Mouse (Mus musculus) heart, adult 8-10 months (tissue): Measurements from ENCODE around the gene Acly. TPM values are rescaled to one million over a fixed set of nuclear protein-coding genes. Genes with fewer than 3 reads are reported as not detected.

Source experiments
- DNase-seq: peaks from one replicate; pipeline ENCODE4 v3.0.0; 2022; ENCODE audit warnings: low spot score
- total RNA-seq, 4 experiments: library from RNA; stranded (reverse); gene quantifications; 2 replicates each; pipeline ENCODE4 v1.2.4; 2022

The Acly gene
- total RNA-seq, 4 experiments from 2014 or later: 20.0 to 39.1 (median 27.5) TPM

DNA sequence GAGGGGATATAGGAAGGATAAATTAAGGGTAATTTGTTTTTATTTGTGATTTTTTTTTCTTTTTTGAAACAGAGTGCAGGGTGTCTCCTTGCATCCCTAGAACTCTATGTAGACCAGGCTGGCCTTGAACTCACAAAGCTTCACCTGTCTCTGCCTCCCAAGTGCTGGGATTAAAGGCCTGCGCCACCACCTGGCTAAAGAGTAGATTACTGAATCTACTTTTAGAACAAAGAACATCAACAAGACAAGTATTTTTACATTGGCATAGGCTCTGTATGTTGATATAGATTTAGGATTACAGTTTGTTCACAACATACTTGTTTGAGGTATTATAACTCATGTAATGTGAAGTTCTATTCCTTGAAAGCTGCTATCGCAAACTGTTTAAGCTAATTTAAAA lies 17.2 kb downstream of the Acly start:
- no peak for DNase-seq

DNA sequence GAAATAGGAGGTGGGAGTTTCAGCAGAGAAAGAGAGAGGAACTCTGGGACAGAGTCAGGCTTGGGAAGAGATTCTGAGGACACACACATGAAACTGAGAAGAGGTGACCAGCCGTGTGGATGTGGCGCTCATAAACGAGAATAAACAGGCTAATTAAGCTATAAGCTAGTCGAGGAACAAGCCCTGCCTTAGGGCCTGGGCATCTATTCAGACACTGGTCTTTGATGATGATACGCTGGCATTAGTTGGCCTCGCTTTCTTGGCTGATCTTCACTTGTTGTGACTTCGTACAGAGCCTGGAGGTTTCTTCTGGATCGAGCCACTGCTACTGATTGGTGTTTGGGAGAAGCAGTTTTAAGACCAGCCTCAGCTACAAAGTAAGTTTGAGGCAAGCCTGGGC lies 21.8 kb downstream of the Acly start:
- no peak for DNase-seq

DNA sequence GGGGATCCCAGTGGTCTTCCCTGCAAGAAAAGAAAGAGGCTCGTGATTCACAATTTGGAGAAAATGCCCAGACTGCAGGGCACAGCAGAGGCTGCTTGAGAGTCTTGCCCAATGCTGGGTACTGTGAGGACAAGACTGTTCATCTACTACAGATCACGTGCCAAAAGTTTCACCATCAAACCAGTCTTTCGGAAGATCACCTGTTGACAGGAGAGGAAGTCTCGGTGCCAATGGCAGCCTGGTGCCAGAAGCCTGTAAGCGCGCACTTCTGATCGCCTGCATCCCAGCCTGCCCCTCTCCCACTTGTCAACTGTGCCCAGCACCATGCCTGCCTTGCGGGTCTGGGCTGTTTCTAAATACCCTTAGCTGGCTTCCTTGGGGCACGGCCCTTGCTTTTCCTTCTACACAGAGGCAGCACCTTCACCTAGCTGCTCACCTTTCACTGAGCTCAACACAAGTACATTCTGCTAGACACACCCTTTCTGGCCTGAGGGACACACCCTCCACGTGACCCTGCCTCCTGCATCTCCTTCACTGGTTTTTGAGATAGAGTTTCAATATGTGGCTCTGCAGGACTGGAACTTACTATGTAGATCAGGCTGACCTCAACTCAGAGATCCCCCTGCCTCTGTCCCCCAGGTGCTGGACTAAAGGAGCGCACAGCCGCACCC lies 22.7 kb downstream of the Acly start:
- DNase-seq: no peak

DNA sequence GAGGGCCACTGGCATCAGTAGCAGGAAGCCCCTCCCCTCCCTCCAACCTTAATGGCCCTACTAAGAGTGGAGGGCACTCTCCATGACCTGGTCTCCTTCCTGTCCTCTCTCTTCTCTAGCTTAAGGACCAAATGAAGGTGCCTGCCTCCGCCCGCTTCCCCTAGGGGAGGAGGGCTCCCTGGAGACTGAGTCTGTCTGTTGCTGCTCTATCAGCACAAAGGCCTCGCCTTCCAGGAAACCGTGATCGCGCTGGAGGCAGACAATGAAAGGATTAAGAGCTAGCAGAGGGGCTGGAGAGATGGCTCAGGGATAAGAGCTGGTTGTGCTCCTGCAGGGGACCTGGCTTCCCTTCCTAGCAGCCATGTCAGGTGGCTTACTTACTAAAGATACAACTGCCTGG lies 26.5 kb downstream of the Acly start:
- DNase-seq: no peak

DNA sequence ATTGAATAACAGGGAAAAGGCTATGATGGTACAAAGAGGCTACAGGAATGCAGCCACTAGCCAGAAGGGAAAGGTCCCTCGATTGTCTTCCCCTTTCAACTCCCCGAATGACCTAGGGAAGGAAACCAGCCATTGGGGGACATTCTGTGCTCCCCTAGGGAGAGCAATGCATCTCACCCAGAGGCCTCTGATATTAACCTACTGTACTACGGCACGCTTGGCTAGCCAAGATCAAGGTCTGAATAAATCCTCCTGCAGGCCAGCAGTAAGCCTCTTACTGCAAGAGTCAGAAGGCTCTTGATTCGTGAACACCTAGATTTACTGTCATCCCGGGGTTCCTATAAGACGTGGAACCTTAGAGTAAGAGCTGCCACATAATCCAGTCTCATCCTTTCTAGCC lies 27.1 kb downstream of the Acly start:
- DNase-seq: no peak

DNA sequence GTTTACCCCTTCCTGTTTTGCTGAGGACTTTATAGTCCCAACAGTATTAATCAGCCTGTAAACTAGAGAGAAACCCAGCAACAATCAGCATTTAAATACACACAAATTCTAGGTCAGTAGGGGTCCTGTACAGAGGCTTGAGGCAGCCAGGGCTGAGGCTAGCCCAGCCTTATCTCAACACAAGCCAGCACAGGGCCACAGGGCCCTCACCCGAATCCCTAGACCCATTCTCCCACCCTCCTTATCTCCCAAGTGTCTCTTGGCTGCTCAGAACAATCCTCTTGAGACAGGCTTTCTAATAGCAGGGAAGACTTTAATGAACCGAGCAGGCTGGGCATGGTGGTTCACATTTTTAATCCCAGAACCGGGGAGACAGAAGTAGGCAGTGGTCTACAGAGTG lies 27.6 kb downstream of the Acly start:
- DNase-seq: no peak

DNA sequence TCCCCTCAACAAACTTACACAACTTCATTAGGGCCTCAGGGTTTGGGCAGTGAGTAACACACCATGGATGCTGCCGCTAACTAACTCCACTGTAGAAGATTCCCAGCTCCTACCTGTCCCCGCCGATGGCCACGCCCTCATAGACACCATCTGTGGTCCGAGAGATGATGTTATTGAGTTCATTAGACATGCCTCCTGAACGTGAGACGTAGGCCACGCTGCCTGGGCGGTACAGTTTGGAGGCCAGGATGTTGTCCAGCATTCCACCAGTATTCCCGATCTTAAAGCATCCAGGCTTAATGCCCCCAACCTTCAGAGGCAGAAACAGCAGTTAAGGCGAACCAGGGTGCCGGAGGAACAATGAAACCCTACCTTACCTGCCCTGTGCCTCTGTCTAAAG lies 34.0 kb downstream of the Acly start:
- DNase-seq: no peak

DNA sequence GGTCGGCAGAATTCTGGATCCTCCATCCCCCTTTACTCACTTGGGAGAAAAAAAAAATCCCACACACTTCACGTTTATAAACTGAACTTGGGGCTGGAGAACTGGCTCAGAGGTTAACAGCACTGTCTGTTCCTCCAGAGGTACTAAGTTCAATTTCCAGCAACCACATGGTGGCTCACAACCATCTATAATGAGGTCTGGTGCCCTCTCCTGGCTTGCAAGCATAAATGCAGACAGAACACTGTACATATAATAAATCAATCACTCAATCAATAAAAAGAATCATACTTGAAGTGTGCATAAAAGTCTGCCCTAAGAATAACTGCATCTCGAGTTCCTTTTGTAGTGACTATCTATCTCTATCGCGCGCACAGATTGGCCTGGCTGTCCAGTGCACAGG lies 36.8 kb downstream of the Acly start:
- no peak for DNase-seq

DNA sequence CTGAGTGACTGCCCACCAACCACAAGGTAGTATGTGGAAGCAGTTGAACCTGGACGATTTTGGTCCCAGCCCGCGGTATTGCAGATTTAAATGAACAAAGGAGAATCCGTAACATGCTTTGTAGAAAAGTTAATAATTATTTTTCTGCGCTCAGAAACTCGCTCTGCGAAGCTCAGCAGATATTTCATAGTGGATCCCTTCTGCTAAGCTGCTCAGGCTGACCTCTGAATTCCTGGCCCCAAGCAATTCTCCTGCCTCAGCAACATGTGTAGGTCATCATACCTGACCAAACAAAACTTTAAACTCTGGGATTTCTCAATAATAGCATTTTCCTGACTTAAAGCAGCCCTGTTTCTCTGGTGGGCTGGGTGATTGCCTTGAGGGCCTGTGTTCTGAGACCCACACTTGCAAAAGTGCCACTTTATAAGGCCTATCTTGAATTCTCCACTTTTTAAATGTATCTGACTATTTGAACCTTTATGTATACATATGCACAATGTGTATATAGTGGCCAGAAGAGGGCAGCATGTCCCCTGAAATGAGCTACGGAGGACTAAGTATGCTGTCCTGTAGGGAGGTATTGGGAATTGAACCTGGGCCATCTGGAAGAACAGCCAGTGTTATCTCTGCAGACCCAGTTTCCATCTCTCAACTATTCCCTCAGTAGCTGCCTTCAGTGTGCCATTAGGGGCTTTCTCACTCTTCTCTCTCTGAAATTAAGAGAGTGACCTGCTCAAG lies 41.8 kb downstream of the Acly start:
- no peak for DNase-seq

DNA sequence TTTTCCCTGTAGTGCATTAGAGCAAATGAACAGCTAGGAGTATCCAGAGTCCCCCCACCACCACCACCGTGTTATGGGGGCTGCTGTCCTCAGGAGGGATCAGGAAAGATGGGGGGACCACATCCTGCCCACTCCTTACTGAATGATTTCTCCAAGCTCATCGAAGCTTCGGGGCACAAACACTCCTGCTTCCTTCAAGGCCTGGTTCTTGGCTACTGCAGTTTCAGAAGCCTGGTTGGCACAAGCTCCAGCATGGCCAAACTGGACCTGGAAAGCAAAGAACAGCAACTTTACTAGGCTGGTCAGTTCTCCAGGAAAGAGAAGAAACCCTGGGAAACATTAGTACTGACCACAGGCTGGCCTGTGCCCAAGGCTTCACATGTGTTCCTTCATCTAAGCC lies 43.3 kb downstream of the Acly start:
- no peak for DNase-seq

DNA sequence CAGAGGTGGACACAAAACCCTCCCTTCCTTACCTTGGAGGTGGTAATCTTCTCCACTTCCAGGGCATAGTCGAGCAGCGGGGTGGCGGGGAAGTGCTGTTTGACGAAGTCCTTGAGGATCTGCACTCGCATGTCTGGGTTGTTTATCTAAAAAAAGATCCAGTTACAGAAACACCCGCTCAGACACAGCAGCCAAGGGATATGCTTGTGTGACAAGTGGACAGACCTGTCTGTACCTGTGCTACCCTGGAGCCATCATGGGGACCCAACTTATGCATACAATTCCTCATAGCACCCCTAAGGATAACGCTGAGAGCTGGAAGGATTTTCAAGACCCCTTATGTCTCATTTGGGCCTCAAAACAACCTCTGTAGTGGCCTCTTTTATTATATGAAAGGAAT lies 48.6 kb downstream of the Acly start:
- DNase-seq: no peak

DNA sequence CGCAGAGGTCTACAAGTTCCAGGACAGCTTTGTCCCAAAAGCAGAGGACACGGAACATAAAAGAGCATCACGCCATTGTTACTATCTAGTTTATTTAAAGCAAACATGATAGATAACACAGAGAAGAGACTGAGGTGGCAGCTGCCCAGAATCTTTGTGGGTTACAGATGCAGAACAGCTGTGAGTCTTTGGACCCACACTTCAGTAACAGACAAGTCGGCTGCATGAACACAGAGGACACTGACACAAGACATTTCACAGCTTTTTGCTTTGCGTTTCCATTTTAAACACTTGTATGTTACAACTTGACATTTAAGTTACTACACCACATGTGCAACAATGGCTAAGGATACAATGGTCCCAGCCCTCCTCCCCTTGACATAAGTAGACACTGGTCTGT lies 51.5 kb downstream of the Acly start:
- DNase-seq: no peak

DNA sequence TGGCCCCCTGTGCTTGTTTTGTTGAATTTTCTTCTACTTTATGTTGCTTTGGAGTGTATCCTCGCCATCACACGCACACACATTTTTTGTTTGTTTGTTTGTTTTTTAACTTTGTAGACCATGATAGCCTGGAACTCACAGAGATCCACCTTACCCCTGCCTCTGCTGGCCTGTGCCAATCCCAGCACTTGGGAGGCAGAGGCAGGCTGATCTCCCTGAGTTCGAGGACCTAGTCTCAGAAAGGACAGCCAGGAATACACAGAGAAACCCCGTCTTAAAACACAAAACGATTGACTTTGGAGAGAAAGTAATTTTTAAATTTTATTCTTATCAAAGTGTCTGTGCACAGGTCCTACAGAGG lies 54.9 kb downstream of the Acly start:
- DNase-seq: no peak

DNA sequence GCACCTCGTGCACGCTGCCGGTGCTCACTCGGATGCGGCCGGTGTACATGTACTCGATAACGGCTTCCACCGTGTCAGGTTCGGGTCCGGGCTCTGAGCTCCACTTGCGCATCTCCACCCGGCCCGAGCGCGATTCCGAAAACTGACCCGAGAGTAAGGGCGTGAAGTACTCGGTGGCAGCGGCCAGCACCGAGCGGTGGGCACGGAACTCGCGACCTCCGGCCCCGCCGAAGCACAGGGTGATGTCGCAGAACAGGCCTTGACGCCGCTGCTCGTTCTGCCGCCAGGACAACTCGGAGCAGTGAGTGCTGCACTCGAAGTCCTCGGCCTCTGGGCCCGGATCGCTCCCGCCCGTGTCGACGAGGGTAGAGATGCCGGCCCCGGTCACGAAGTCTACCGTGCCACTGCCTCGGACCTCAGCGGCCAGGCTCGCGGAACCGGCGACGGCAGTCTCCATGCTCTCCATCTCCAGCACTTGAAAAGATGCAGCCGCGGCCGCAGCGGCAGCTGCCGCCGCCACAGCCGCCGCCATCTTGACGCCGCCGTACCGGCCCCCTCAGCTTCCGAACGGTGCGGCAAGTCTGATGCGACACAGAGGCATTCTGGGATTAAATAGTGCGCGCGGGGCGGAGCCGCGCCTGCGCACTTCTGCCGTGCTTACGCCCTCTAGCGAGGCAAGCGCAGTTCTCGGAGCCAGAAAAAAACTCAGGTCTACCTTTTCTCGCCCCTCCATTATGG lies 55.4 kb downstream of the Acly start, which contains the start of gene Klhl11:
Klhl11 (minus strand) TSS at position 545 of the 738 bp plus-strand sequence.
- peak; percentile 90 for DNase-seq

DNA sequence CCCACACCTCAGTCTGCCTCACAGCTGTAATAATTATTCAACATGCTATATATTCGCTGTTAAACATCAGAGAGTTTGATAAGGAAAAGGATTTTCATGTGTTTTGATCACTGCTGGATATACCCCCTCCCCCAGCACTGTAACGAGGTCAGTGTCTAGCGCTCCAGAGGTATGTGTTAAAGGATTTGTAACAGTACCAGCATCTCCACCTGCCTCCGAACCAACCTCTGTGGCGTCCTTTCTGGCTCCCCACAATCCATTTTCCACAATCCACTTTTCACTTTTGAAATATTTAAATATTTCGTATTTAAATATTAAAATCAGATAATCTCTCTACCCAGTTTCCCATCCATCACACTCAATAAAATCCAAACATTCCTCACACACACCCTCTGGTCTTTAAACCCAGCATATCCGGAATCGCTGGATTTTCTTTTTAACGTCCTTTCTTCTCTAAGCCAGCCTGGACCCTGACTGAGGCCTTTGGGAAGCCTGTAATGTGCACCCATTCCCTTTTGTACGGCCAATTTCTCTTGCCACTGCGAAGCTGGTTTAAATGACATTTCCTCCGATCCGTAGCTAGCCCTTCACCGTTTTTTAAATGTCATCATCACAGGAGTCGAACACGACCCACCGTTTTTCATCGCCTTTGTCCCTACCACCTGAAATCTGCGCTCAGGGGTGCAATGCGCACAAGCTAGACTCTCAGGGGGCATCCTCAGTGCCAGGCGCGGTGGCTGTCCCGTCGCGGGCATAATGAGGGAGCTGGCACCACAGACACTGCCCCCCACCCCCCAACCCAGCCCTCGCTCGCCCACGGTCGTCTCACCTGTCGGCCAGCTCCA lies 56.2 kb downstream of the Acly start:
- no peak for DNase-seq

DNA sequence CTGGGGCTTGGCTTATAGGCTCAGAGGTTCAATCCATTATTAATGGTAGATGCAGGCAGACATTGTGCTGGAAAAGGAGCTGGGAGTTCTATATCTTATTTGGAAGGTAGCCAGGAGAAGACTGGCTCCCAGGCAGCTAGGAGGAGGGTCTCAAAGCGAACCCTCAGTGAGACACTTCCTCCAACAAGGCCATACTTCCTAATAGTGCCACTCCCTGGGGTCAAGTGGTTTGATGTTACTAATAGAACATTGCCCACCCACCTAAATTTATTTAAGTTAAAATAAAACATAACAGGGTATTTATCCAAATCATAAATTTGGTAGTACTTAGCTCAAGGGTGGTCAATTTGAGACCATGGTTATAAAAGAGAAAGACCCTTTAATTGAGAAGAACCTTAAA lies 62.0 kb downstream of the Acly start:
- DNase-seq: no peak

DNA sequence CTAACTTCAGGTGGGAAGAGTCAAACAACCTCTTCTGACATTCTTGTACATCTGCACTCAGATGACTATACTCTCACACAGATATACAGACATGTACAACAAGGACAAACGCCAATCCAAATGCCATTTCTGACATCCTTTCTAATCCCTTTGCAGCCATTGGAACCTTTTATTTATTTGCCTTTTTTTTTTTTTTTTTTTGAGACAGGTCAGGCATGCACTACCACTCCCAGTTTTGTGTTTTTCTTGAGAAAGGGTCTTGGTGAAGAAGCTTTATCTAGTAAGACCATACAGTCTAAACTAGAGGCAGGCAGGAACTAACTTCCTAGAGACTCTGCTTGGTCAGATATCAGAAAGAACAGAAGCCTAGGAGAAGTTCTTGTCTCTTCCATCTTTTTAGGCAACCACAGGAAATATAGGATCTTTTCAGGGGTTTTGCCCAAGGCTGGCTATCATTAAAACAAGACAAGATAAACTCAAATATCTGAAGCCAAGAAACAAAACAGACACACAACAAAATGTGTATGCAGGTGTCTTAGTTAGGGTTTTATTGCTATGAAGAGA lies 62.5 kb downstream of the Acly start:
- no peak for DNase-seq

DNA sequence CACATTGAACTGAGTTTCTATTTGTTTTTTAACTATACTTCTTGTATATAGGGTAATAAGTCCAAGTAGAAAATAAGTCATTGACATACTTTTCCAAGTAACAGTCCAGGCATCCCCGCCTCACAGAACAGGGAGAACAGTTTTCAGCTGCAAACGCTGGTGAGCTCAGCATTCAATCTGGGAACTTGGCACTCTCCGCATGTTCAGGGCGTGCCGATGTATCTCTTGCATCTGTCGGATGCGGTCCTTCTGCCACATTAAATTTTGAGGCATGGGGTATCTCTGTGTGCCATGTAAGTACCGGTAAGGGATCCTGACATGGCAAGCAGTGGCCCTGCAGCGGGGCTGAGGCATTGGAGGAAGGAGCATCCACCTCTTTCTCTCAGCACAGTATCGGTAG lies 65.1 kb downstream of the Acly start:
- DNase-seq: no peak

DNA sequence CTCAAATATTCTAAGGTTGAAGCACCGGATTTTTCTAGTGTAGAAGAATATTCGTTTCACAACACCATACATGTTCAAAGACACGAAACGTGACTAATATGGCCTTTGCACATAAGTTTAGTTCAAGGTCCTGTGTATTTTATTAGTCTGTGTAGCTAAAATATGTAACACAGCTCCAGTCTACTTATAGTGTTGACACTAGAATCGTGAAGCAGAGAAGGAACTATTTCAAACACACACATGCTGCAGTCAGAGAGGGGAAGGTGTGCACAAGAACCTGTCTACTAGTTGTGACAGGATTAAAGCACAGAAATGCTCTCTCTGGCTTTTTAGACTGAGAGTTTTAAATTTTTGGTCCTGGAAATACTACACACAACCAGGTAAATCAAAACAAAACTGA lies 70.1 kb downstream of the Acly start:
- DNase-seq: no peak

DNA sequence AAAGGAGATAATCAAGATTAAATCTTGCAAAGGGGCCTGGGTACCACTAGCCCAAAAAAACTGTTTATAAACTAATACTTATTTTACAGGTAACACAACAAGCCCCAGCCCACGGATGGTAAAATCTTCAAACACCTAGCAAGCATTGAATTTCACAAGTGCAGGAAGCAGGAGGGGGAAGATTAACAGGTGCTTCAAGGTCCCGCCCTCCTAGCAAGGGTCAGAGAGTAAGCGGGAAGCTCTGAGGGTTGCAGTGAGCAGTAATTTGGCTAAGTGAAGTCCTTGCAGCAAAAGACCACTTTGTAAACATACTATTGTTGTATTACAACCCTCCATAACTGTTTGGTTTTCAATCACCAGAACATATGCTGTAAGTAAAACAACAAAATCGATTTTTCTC lies 70.6 kb downstream of the Acly start:
- no peak for DNase-seq

DNA sequence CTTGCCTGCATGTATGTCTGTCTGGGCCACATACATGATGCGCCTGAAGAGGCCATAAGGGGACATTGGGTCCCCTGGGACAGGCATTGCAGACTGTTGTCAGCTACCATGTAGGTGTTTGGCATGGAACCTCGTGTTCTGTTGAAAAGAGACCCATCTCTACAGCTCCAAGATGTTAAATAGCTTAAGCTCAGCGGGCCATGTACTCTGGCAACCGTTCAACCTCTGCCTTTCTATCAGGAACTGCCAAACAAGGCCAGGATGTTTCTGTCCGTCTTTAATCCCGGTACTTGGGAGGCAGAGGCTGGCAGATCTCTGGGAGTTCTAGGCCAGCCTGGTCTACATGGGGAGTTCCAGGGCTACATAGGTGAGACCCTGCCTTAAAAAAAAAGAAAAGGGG lies 85.2 kb downstream of the Acly start:
- no peak for DNase-seq

DNA sequence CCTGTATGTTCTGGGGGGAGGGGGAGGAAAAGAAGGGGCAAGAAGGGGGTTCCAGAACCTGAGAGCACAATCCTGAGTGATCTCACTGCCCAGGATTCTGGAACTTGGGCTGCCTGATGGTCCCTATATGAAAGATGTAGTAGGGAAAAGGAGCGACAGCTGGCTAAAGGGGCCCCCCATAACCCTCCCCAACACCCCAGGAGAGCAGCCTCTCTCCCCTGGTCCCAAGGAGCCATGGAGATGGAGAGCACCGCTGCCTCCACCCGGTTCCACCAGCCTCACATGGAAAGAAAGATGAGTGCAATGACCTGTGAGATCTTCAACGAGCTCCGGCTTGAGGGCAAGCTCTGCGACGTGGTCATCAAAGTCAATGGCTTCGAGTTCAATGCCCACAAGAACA lies 86.0 kb downstream of the Acly start, which contains the start of the genes Nt5c3b and Klhl10:
Nt5c3b (minus strand) TSS at position 12 of the 400 bp plus-strand sequence.
Klhl10 (plus strand) TSS at position 121 of the 400 bp plus-strand sequence.
- no peak for DNase-seq
